Mouse (Mus musculus) kidney, embryonic 15.5 days (tissue): ENCODE measurements around the gene Pnma3. TPM values are rescaled to one million over a fixed set of nuclear protein-coding genes. Genes with fewer than 3 reads are reported as not detected.
"Not testable (repeated sequence)": the region's sequence is repeated elsewhere in the genome, so short reads cannot be mapped to it uniquely, and the experiment has no call there.

Source experiments
- ATAC-seq: fragments of 200-750 bp; cut with Nextera tagmentation; replicated peaks from 2 replicates; pipeline ENCODE4 v1.8.0; 2017; ENCODE audit warnings: moderate TSS enrichment; ENCODE audit not compliant: low FRiP score
- H3K27ac ChIP-seq: fragments of 300-500 bp; sonication (generic); 2 replicates; pipeline ENCODE4 v1.5.1; 2015; ENCODE audit warnings: mild to moderate bottlenecking, inconsistent platforms
- H3K27me3 ChIP-seq: fragments of 300-500 bp; sonication (generic); 2 replicates; pipeline ENCODE4 v1.6.1; 2015; ENCODE audit warnings: inconsistent platforms
- H3K36me3 ChIP-seq: fragments of 300-500 bp; sonication (generic); 2 replicates; pipeline ENCODE4 v1.6.1; 2015; ENCODE audit warnings: inconsistent platforms
- H3K4me1 ChIP-seq: fragments of 300-500 bp; sonication (generic); 2 replicates; pipeline ENCODE4 v1.6.1; 2015; ENCODE audit warnings: inconsistent platforms
- H3K4me2 ChIP-seq: fragments of 300-500 bp; sonication (generic); 2 replicates; pipeline ENCODE4 v1.6.1; 2015; ENCODE audit warnings: moderate library complexity, mild to moderate bottlenecking, inconsistent platforms
- H3K4me3 ChIP-seq: fragments of 300-500 bp; sonication (generic); replicated peaks from 2 replicates; pipeline ENCODE4 v1.5.1; 2015; ENCODE audit warnings: mild to moderate bottlenecking, inconsistent platforms
- H3K9ac ChIP-seq: fragments of 300-500 bp; sonication (generic); 2 replicates; pipeline ENCODE4 v1.6.1; 2015; ENCODE audit warnings: mild to moderate bottlenecking, inconsistent platforms
- H3K9me3 ChIP-seq: fragments of 300-500 bp; sonication (generic); replicated peaks from 2 replicates; pipeline ENCODE4 v1.6.1; 2016; ENCODE audit warnings: inconsistent platforms
- WGBS: fragments of 180-500 bp; shearing (Covaris S2); methylation state at CpG from one replicate; pipeline ENCODE4 v1.1.7; 2015; ENCODE audit warnings: mixed read lengths; 5-methylcytosine and 5-hydroxymethylcytosine counted together
- polyA plus RNA-seq: library from polyadenylated mRNA; unstranded; fragments of >200 nt; fragmentation: Nextera tagmentation; extraction: Ambion mirVana; gene quantifications from 2 replicates; pipeline ENCODE4 v1.2.1, GENCODE M21; 2015

Gene Pnma3
- 0.10 TPM in 1 of 2 replicates, not detected in the other for polyA plus RNA-seq

GRCm38 (mm10) chrX:73064415-73064793, at the start of gene Pnma3:
Pnma3 (plus strand) TSS chrX:73064787.
- Histone ChIP-seq H3K27ac (no peak within 1 kb of the TSS), H3K36me3 (no peaks in the 10 kb centered on the region), H3K4me1 (0 out of 2 replicates have a peak, but pooled peaks cover 4% of the 10 kb centered on the region), H3K4me3 (peak within 1 kb of the TSS; percentile 26), H3K4me2 (peak within 1 kb of the TSS; percentile 55), H3K27me3 (peaks cover 34% of the 10 kb centered on the region), H3K9ac (no peak within 1 kb of the TSS), H3K9me3 (no peaks in the 10 kb centered on the region)
- ATAC-seq = no peak
- WGBS = 35% methylated on average over 7 of the region's 7 CpGs

- WGBS = 71% methylated on average over 1 of the region's 1 CpGs
- H3K4me3 ChIP-seq = no peak within 1 kb of the TSS
- H3K36me3 ChIP-seq = no peaks in the 10 kb centered on the region
- no peaks in the 10 kb centered on the region for H3K9me3 ChIP-seq
- H3K9ac ChIP-seq = no peak within 1 kb of the TSS
- H3K27me3 ChIP-seq = peaks cover 21% of the 10 kb centered on the region
- ATAC-seq = no peak
- no peaks in the 10 kb centered on the region for H3K4me1 ChIP-seq
- no peak within 1 kb of the TSS for H3K4me2 ChIP-seq
- no peak within 1 kb of the TSS for H3K27ac ChIP-seq
Observed at GRCm38 (mm10) chrX:73037003-73037402, 27.6 kb upstream of the Pnma3 start, which contains the start of gene Pnma5. Pnma5 (minus strand) TSS chrX:73037103.

- H3K9ac ChIP-seq = no peak overlapping the region
- no peak for ATAC-seq
- no peak overlapping the region for H3K4me2 ChIP-seq
- H3K9me3 ChIP-seq = no peaks in the 10 kb centered on the region
- H3K27me3 ChIP-seq = peaks cover 21% of the 10 kb centered on the region
- H3K36me3 ChIP-seq = no peaks in the 10 kb centered on the region
- no peak overlapping the region for H3K27ac ChIP-seq
- WGBS = 84% methylated on average over 8 of the region's 8 CpGs
- no peaks in the 10 kb centered on the region for H3K4me1 ChIP-seq
- no peak overlapping the region for H3K4me3 ChIP-seq
Observed at GRCm38 (mm10) chrX:73038831-73039230, 25.8 kb upstream of the Pnma3 start.

GRCm38 (mm10) chrX:73039666-73040065, 24.9 kb upstream of the Pnma3 start:
- no peak overlapping the region for H3K27ac ChIP-seq
- ATAC-seq = no peak
- H3K4me3 ChIP-seq = no peak overlapping the region
- H3K27me3 ChIP-seq = peaks cover 21% of the 10 kb centered on the region
- no peaks in the 10 kb centered on the region for H3K36me3 ChIP-seq
- no peak overlapping the region for H3K9ac ChIP-seq
- WGBS = 85% methylated on average over 12 of the region's 12 CpGs
- H3K4me2 ChIP-seq = no peak overlapping the region
- no peaks in the 10 kb centered on the region for H3K4me1 ChIP-seq
- no peaks in the 10 kb centered on the region for H3K9me3 ChIP-seq

GRCm38 (mm10) chrX:73053860-73054563, 10.6 kb upstream of the Pnma3 start:
- no peak overlapping the region for H3K9ac ChIP-seq
- H3K9me3 ChIP-seq = no peaks in the 10 kb centered on the region
- peak overlapping the region; percentile 40 for H3K4me2 ChIP-seq
- H3K4me1 ChIP-seq = no peaks in the 10 kb centered on the region
- WGBS = 18% methylated on average over 14 of the region's 14 CpGs
- no peaks in the 10 kb centered on the region for H3K36me3 ChIP-seq
- H3K27me3 ChIP-seq = 0 out of 2 replicates have a peak, but pooled peaks cover 3% of the 10 kb centered on the region
- H3K27ac ChIP-seq = no peak overlapping the region
- peak; percentile 95 for ATAC-seq
- no peak overlapping the region for H3K4me3 ChIP-seq

GRCm38 (mm10) chrX:73061528-73061927, 3.1 kb upstream of the Pnma3 start:
- H3K27me3 ChIP-seq = peaks cover 30% of the 10 kb centered on the region
- 0 out of 2 replicates have a peak, but pooled peaks cover 4% of the 10 kb centered on the region for H3K4me1 ChIP-seq
- no peak overlapping the region for H3K4me3 ChIP-seq
- no peak for ATAC-seq
- H3K4me2 ChIP-seq = no peak overlapping the region
- no peaks in the 10 kb centered on the region for H3K9me3 ChIP-seq
- H3K36me3 ChIP-seq = no peaks in the 10 kb centered on the region
- H3K9ac ChIP-seq = no peak overlapping the region
- WGBS = 97% methylated on average over 1 of the region's 1 CpGs
- H3K27ac ChIP-seq = no peak overlapping the region

- Histone ChIP-seq H3K36me3 (no peaks in the 10 kb centered on the region), H3K27me3 (peaks cover 30% of the 10 kb centered on the region), H3K4me3 (no peak overlapping the region), H3K4me1 (0 out of 2 replicates have a peak, but pooled peaks cover 4% of the 10 kb centered on the region), H3K27ac (no peak overlapping the region), H3K9ac (no peak overlapping the region), H3K9me3 (no peaks in the 10 kb centered on the region), H3K4me2 (no peak overlapping the region)
- 48% methylated on average over 5 of the region's 5 CpGs for WGBS
- ATAC-seq = no peak
Observed at GRCm38 (mm10) chrX:73062323-73062722, 2.3 kb upstream of the Pnma3 start.

- H3K9me3 ChIP-seq = no peaks in the 10 kb centered on the region
- peaks cover 34% of the 10 kb centered on the region for H3K27me3 ChIP-seq
- H3K4me1 ChIP-seq = 0 out of 2 replicates have a peak, but pooled peaks cover 4% of the 10 kb centered on the region
- H3K27ac ChIP-seq = no peak overlapping the region
- peak overlapping the region; percentile 26 for H3K4me3 ChIP-seq
- WGBS = 28% methylated on average over 24 of the region's 24 CpGs
- peak overlapping the region; percentile 55 for H3K4me2 ChIP-seq
- no peak overlapping the region for H3K9ac ChIP-seq
- no peak for ATAC-seq
- H3K36me3 ChIP-seq = no peaks in the 10 kb centered on the region
Observed at GRCm38 (mm10) chrX:73063512-73064414, 824 bp upstream of the Pnma3 start.

GRCm38 (mm10) chrX:73066765-73067312, 2.3 kb downstream of the Pnma3 start:
- not testable (repeated sequence) for H3K9ac ChIP-seq, H3K36me3 ChIP-seq, H3K4me1 ChIP-seq, H3K4me3 ChIP-seq, H3K27ac ChIP-seq, H3K4me2 ChIP-seq, H3K9me3 ChIP-seq, ATAC-seq
- peaks cover 31% of the 10 kb centered on the region for H3K27me3 ChIP-seq
- WGBS = 70% methylated on average over 2 of the region's 5 CpGs

GRCm38 (mm10) chrX:73082267-73083055, 17.9 kb downstream of the Pnma3 start, which contains the start of gene Xlr4a:
Xlr4a (minus strand) TSS chrX:73082478.
- H3K4me1 ChIP-seq, H3K27ac ChIP-seq, ATAC-seq, H3K27me3 ChIP-seq, H3K36me3 ChIP-seq, H3K9me3 ChIP-seq, H3K4me2 ChIP-seq, H3K9ac ChIP-seq, H3K4me3 ChIP-seq: not testable (repeated sequence)
- 78% methylated on average over 19 of the region's 19 CpGs for WGBS

GRCm38 (mm10) chrX:73096941-73097508, 32.4 kb downstream of the Pnma3 start, which contains the start of gene Xlr3a:
Xlr3a (minus strand) TSS chrX:73097095.
- 73% methylated on average over 13 of the region's 13 CpGs for WGBS
- not testable (repeated sequence) for H3K9ac ChIP-seq, H3K9me3 ChIP-seq, H3K4me1 ChIP-seq, H3K36me3 ChIP-seq, H3K27ac ChIP-seq, ATAC-seq, H3K4me2 ChIP-seq, H3K4me3 ChIP-seq, H3K27me3 ChIP-seq
